Mouse (Mus musculus) cerebellum, adult 9-10 months (tissue): ENCODE measurements around the gene Esam.

Experiments
- DNase-seq: peaks from one replicate; pipeline ENCODE4 v3.0.0; 2022

The Esam gene

DNA sequence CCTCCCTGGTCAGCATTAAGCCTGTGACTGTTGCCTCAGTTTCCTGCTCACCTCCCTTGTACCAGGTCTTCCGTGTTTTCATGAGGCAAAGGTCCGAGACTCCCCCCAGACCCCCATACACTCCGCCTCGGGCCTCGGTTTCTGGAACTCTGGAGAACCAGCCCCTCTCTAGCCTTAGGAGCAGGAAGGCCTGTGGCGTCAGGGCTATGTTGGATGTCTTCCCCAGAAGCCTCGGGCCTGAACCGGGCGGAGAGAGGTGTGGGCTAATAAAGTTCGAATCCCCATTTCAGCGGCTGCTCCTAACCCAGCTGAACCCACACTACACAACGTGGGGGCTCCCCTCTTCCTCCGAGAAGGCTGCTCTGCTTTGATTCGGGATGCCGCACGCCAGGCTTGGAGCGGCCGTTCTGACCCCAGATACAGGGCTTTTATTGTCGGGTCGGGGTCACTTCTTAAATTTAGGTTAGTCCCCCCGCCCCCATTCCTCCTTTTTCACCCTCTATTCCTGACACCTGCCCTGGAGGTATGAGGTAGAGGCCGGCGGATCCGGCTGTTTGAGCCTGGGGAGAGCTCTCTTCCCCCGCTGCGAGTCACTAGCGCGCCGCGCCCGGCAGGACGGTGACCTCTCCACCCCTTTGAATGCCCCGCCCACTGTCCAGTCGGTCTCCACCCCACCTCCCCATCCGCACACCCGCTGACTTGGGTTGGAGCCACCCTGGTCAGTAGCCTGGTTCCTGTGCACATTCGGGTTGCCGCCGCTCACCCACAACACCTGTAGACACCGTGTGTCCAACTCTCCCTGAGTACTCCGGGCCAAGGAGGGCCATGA, at the start of gene Esam:
Gene Esam, plus strand, starts transcription at position 683 of the 829 bp plus-strand sequence.
- no peak for DNase-seq

DNA sequence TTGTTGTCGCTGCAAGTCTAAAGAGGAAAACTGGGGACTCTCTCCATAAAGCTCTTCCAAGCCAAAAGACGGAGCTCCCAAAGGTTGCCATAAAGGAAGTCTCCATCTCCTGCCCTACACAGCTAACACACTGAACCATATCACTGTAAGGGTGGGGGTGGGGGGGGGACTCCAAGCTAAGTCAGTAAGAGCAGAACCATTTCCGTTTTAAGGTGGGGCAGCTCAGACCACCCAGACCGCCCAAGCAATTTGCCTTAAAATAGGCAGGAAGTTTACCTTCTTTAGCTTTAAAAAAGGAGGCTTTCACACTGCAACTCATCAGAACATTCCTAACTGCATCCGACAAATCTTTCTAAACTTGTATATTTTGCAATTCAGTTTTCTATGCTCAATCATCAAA, 42.7 kb upstream of the Esam start:
- no peak for DNase-seq

DNA sequence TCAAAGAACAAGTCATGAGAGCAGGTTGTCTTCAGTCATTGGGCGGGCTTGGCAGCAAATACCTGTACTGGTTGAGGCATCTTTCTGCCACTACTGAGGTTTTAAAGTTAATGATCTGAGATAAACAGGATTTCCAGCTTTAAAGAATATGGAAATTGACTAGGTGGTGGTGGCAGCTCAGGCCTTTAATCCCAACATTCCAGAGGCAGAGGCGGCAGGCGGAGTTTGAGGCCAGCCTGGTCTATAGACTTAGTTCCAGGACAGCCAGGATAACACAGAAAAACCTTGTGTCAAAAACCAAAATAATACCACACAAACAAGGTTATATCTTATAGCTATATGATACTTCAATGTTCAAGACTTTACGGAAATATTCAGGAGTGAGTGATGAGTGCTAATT, 39.8 kb upstream of the Esam start:
- DNase-seq: no peak

DNA sequence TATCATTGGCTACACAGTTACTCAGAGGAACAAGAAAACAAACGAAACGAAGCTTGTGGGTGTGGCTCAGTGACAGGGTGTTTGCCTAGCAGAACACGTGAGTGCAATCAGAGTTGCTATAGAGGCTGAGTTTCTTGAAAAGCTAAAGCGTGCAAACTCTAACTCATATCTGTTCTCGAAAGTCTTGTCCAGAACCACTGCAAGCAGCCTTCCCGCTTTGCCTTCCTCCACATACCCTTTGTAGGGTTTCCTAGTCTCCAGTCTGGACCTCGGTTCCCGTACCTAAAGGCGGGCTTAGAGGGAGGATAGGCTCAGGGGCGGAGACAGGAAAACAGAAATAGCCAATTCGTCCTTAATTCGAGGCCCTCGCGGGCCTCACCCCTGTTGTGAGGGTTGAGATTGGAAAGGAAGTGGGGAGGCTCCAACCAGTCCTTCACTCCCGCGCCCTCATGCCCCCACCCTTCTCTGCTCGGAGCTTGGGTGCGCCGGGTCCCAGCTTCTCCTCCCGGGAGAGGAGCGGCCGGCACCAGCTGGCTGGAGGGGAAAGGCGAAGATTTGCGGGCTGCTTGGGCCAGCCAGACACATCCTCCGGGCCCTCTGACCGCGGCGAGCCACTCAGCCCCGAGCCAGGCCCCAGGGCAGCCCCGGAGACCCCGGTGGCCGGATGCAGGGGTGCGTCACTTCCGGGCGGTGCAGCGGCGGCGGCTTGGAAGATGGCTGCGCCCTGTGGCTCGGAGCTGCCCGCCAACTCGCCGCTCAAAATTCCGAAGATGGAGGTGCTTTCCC, 39.1 kb upstream of the Esam start, which contains the start of gene Msantd2:
Gene Msantd2, plus strand, starts transcription at position 709 of the 786 bp plus-strand sequence.
- DNase-seq: peak; percentile 86

DNA sequence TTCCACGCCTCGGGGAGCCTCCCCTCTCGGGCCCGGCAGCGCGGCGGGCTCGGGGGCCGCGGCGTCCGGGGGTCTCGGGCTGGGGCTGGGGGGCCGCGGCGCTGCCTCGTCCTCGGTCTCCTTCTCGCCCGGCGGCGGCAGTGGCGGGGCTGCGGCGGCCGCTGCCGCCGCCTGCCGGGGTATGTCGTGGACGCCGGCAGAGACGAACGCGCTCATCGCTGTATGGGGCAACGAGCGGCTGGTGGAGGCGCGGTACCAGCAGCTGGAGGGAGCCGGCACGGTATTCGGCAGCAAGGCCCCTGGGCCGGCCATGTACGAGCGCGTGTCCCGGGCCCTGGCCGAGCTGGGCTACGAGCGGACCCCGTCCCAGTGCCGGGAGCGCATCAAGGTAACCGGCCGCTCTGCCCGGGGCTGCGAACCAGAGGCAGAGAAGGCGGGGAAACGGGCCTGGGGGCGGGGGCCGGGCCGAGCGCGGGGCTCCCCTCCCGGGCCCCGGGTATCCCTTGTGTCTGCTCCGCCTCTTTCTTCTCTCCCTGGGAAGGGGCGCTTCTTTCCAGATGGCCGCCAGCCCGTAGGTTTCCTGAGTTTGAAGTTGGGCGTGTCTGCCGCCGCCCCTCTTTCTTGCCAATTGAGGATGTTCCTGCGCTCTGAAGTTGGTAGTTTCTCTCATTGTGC, 38.3 kb upstream of the Esam start:
- peak; percentile 31 for DNase-seq

DNA sequence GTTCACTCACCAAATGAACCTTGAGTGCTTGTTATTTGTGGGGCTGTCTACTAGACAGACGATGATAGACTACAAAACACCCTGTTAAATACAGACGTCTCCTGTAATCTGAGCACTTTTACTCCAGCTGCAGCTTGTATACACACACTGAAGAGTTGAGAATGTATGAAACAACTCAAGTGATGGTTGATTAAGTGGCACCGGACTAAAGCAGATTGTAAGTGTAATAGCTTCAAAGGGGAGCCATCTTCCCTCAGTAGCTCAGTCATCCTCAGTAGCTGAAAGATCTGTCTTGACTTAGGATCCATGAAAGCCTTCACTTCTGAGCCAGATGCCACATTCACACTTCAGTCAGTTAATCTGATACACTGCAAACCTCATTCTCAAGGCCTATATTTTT, 32.1 kb upstream of the Esam start:
- no peak for DNase-seq

DNA sequence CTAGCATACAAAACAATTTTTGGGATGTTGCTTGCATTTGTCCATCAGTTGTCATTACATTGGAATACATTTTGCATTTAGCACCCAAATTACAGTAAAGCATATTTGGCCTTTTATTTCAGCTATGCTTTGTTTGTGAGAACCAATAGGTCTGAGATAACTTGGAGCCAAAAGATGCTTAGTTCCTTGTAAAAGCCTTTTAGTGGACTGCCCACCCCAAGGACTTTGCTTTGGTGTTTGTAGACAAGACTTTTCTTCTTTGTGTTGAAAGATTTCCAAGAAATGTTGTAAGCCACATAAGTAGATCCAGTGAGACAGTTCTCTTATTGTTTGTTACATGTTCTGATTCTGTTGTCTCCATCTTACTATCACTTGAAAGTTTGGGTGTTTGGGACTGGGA, 31.6 kb upstream of the Esam start:
- DNase-seq: no peak

DNA sequence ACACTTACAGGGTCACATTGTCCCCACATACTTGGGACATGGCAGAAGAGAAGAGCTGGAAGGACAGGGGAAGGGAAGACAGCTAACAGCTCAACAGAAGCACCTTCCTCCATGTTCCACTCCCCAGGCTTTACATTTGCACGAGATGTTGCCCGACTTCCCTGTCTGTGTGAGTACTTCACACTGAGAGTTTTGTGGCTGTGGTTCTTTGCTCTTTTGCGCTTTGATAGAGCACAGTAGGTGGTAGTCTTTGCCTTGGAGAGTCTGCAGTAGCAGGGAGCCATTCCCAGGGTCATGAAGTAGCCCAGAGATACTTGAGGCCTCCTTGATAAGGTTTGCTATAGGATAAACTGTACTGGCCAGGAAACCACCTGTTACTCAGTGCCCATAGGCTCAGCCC, 27.7 kb upstream of the Esam start:
- DNase-seq: no peak

DNA sequence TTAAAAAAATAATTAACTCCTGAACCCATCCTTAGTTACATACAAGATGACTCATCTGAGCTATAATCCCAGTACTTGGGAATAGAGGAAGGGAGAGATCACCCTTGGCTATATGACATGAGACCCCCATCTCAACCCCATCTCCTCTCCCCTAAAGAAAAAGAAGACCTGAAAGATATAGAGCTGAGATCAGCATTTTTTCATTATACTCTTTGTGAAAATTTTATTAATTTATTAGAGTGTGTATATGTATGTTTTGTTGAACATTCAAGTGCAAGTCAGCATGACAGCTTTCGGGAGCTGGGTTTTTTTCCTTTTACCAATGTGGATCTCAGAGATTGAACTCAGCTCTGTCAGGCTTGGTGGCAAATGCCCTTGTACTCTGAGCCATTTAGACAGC, 26.7 kb upstream of the Esam start:
- no peak for DNase-seq

DNA sequence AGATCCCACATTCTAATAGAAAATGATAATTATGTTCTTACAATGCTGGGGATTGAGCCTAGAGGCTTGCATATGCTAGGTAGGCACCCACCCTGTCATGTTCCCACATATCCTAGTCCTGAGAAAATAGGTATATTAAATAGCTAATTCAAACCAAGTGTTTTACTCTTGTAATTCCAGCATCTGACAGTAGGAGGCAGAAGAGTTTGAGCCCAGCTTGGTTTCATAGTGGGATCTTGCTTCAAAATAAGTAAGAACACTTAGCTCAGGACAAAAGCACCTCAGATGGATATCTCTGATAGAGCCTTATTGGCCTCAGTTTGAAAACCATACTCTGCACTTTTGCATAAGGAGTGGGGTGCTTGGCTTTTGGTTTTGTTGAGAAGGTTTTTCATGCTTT, 23.5 kb upstream of the Esam start:
- DNase-seq: no peak

DNA sequence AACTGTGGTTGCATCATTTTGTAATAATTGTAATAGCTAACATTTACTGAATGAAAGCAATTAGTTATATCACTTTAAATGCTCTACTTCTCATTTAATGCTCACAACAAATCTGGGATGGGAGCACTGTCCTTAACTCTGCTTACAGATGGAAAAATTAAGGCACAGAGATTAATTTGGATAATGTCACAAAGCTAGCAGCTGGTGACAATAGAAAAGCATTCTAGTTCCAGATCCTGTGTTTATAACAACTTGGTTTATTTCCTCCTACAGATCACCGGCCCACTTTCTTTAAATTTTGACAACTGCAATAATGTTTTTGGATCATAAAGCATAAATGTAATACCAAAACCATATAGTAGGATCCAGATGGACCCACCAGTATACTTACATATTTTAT, 21.9 kb upstream of the Esam start:
- no peak for DNase-seq

DNA sequence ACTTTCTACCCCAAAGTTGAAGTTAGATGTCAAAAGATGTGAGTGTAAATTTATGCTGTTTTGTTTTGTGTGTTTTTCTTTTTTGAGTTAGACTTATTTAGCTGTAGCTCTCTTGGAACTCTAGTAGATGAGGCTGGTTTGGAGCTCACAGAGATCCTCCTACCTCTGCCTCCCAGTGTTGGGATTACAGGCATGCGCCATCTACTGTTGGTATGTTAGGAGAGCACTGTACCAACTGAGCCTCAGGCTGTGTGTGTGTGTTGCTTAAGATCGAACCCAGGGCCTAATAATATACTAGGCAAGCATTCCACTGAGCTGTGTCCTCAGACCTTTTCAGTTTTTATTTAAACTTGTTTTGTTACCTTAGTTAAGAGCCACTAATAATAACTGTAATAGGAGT, 15.8 kb upstream of the Esam start:
- no peak for DNase-seq

DNA sequence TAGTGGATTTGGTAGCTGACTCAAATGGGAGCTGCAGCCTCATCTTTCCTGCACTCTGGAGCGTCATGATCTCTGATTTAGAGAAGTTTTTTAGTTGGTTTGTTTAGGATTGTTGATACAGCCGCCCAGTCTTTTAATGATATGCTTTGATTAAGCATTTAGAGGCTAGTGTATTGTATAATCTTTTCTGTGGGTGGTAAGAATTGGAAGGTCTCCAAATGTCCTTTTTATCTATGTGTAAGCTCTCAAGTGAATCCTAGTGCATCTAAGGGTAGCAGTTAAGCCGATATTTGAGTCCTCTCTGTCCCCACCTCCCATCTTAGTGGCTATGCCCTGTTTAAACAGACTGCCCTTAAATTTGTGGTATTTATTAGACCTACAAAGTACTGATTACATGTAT, 13.4 kb upstream of the Esam start:
- DNase-seq: no peak

DNA sequence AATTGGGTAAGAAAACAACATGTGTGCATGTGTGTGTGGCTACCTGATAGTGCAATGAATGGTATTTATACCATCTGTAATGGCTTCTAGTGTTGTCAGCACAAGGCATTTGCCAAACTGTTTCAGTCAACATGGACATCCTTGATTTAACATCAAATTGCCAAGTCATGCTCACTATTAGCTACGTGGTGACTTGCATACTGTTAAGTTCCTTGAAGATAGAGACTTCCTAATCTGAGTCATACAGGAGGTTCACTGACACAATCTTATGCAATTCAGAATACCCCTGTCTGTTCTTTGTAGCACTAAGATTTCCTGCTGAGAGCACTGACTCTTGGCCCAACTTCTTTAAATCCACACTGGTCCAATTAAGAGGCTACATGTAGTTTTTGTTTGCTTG, 10.4 kb upstream of the Esam start:
- DNase-seq: no peak

DNA sequence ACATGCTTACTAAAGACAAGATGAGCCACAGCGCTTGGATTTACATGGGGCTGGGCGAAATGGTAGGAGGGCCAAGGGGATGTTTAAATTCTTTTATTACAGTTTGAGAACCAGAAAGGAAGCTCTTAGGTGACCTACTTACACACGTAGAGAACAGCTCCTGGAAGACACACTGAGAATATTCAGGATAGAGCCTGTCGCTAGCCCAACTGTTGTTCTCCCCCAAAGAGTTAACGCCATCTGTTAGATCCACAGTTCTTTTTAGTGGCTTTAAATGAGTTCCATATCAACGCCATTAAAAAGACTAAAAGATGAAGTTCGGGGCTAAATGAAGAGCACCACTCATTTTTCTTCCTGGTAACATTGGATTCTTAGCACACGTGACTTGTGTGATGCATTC, 8.9 kb upstream of the Esam start:
- DNase-seq: peak; percentile 67

DNA sequence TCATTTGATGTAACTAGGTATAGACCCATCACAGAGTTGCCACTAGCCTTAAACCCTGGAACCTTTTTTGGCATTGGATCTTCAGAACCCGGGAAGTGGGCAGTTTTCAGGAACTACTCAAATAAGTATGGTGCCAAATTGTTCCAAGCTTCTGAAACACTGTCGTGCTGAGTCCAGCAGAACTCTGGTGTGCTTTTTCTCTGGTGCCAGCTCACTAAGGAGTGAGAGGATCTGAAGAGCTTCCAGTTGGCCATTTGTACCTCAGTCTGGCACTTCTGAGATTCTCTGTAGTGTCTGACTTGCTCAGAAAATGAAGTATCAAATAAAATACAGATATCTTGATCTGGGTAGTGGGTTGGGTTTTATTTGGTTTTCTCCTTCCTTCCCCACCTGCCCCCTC, 7.9 kb upstream of the Esam start:
- DNase-seq: peak; percentile 49

DNA sequence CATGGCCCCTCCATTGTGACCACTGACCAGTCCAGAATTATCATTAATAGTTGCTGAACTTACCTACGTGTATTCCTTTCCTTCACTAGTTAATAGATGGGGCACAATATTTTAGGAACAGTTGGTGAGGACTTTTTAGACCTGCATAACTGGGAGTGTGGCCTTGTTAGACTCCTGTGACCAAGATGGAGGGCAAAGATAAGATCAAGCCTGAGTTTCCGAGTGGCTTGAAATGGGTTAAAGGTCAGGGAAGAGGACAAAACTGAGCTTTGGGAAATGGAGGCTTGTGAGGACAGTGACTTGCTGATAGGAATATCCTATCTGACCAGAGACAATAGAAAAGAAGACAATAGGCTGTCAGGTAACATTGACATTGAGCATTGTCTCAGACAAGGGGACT, 2.4 kb upstream of the Esam start:
- no peak for DNase-seq

DNA sequence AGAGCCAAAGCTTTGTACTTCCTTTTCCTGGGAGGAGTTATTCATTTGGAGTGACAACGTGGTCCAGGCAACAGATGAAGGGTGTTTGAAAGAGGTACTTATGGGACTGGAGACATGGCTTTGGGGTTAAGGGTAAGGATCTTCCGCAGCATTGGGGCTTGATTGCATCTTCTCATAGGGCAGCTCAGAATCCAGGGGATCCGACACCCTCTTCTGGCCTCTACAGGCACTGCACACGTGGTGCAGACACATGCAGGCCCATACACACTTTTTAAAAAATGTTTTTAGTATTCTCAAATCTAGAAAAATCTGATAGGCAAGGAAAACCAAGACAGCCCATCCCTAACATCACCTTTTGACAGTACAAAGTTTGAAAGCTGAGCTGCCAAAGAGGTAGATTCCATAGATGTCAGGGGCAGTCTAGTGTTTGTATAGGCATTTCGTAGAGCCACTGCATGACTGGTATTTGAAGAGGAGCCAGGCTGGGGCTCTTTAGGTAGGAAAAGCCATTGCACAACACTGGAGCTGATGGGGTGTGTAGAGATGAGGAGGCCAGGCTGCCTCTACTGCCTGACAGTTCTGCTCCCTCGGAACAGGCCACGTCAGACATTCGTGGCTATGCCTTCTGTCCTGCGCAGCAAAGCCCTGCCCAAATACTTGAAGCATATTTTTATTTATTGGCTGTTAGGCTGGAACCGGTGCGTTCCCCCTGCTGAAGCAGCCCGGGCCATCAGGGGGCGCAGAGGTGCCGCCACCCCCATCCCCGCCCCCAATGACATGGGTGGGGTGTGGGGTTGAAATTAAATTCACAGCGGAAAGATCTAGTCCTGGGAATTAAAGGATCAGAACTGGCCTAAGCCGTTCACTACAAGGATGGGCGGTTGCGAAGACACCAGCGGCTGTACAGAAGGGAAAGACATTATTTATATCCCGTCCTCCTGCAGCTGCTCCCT, 1.2 kb upstream of the Esam start:
- no peak for DNase-seq

DNA sequence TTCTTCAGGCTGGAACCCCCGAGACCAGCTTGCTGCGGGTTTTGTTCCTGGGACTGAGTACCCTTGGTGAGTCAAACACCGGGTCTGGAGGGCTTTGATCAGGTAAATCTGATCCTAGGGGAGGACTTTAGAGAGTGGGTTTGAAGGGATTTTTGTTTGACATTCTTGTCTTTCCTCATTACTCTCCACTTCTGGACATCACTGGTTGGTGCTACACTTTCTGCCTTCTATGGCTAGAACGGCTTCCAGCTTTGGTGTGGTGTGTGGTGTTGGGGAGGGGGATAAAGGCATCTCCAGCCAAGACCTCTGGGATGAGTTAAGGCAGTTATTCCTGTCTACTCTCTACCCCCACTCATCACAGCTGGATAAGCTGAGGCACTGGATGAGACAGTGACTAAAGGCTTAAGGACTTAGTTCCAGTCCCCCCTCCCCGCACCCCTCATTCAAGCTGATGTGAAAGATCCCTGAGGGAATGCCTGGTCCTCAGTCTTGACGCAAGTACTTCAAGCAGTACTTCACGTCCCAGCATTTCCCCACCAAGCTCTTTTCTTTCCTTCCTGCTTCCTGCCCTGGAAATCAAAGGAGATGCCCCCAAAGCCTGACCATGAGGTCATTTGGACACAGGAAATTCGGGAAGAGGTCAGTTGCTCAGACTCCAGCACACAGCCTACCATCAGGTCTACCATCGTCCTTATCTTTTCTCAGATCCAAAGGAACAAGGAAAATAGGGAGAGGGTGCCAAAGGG, 520 bp downstream of the Esam start:
- DNase-seq: no peak

DNA sequence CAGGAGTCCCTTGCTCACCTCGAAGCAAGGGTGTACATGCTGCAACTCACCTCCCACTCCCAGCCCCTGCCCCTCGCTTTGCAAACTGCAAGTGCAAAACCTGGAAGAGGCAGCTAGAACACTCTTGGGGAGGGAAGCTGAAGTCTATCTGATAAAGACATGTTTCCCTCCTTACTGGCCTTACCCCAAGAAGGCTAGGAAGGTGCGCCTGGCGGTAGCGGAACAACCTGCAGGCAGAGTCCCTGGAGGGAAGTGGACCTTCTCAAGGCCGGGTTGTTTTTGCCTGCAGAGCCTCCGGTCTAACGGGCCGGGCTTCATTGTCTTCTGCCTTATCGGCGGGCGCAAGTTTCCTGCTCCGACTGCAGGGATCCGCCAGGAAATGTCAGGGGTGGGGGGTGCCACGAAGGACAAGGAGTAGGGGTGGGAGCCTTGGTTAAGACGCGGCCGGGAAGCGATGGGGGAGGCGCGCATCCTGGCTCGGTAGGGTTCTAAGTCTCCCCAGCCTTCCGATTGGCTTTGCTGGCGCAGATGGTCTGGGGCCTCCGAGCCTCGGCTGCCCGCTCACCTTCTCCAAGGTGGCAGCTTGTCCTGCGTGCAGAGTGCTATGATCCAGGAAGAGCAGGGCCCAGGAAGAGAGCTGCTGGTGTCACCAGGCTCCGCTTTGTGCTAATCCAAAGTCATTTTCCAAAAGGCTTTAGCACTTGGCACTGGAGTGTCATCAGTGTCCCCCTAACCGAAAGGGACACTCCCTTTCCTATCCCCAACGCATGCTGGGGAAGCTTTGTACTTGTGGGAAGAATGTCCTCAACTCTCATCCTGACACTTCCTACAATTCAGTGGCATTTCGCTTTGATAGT, 2.4 kb downstream of the Esam start:
- peak; percentile 63 for DNase-seq
